Mouse (Mus musculus) cerebellum, adult 11-12 months (tissue): Measurements from ENCODE around the gene Rgl1.

ENCODE experiments used
- DNase-seq: peaks from one replicate; pipeline ENCODE4 v3.0.0; 2022

Gene Rgl1

GRCm38 (mm10) chr1:152497581-152497980, 268.6 kb downstream of the Rgl1 start:
- no peak for DNase-seq

GRCm38 (mm10) chr1:152496831-152497230, 269.3 kb downstream of the Rgl1 start:
- no peak for DNase-seq

- no peak for DNase-seq
Observed at GRCm38 (mm10) chr1:152492258-152492657, 273.9 kb downstream of the Rgl1 start.

GRCm38 (mm10) chr1:152490842-152491241, 275.3 kb downstream of the Rgl1 start:
- no peak for DNase-seq

GRCm38 (mm10) chr1:152476126-152476525, 290.0 kb downstream of the Rgl1 start:
- DNase-seq: no peak

GRCm38 (mm10) chr1:152468443-152468842, 297.7 kb downstream of the Rgl1 start:
- DNase-seq: no peak
